Mouse (Mus musculus): ENCODE measurements at regions not wholly inside any gene's neighbourhood (a gene's known extent, or its start where the extent isn't known, plus 50 kb on each side); places are given as distances from the start of the nearest gene placed in this dataset.

GRCm38 (mm10) chr5:102267150-102267549 lies 197.4 kb upstream of the Wdfy3 start:
- Histone ChIP-seq H3K27me3 (ENCODE audit: control insufficient read depth, insufficient read depth, low read length) (no peaks in the 10 kb centered on the region), H3K4me1 (replicated peaks; ENCODE audit: control insufficient read depth, insufficient read depth, low read length) (no peaks in the 10 kb centered on the region), H3K4me3 (ENCODE audit: control insufficient read depth, insufficient read depth, low read length) (no peak overlapping the region), H3K27ac (ENCODE audit: control insufficient read depth, insufficient read depth, low read length) (no peak overlapping the region), H3K36me3 (ENCODE audit: control insufficient read depth, insufficient read depth, low read length) (no peaks in the 10 kb centered on the region)
- no peak for TF ChIP-seq POLR2A (IDR thresholded peaks at IDR 0.05; ENCODE audit: control insufficient read depth, extremely low read depth, insufficient read depth, low read length, poor library complexity)
- no peak for TF ChIP-seq CTCF (IDR thresholded peaks at IDR 0.05; ENCODE audit: borderline replicate concordance, control insufficient read depth, extremely low read depth, insufficient read depth, low read length, poor library complexity)
- WGBS, result 92% methylated on average over 3 of the region's 3 CpGs
- no peak for DNase-seq

- no peaks in the 10 kb centered on the region for H3K27me3 ChIP-seq (ENCODE audit: control insufficient read depth, insufficient read depth, low read length)
- DNase-seq, result no peak
- TF ChIP-seq POLR2A (IDR thresholded peaks at IDR 0.05; ENCODE audit: control insufficient read depth, extremely low read depth, insufficient read depth, low read length, poor library complexity) (no peak), CTCF (IDR thresholded peaks at IDR 0.05; ENCODE audit: borderline replicate concordance, control insufficient read depth, extremely low read depth, insufficient read depth, low read length, poor library complexity) (no peak)
- 87% methylated on average over 9 of the region's 9 CpGs for WGBS
- no peaks in the 10 kb centered on the region for H3K4me1 ChIP-seq (replicated peaks; ENCODE audit: control insufficient read depth, insufficient read depth, low read length)
- H3K4me3 ChIP-seq (ENCODE audit: control insufficient read depth, insufficient read depth, low read length), result no peak overlapping the region
- no peak overlapping the region for H3K27ac ChIP-seq (ENCODE audit: control insufficient read depth, insufficient read depth, low read length)
- no peaks in the 10 kb centered on the region for H3K36me3 ChIP-seq (ENCODE audit: control insufficient read depth, insufficient read depth, low read length)
These were observed 199.5 kb upstream of the Wdfy3 start for GRCm38 (mm10) chr5:102269204-102269603.

- TF ChIP-seq POLR2A (IDR thresholded peaks at IDR 0.05; ENCODE audit: control insufficient read depth, extremely low read depth, insufficient read depth, low read length, poor library complexity) (no peak), CTCF (IDR thresholded peaks at IDR 0.05; ENCODE audit: borderline replicate concordance, control insufficient read depth, extremely low read depth, insufficient read depth, low read length, poor library complexity) (no peak)
- DNase-seq, result no peak
- Histone ChIP-seq H3K4me1 (replicated peaks; ENCODE audit: control insufficient read depth, insufficient read depth, low read length) (no peaks in the 10 kb centered on the region), H3K4me3 (ENCODE audit: control insufficient read depth, insufficient read depth, low read length) (no peak overlapping the region), H3K27me3 (ENCODE audit: control insufficient read depth, insufficient read depth, low read length) (no peaks in the 10 kb centered on the region), H3K27ac (ENCODE audit: control insufficient read depth, insufficient read depth, low read length) (no peak overlapping the region), H3K36me3 (ENCODE audit: control insufficient read depth, insufficient read depth, low read length) (no peaks in the 10 kb centered on the region)
- 92% methylated on average over 3 of the region's 3 CpGs for WGBS
These were observed 205.6 kb upstream of the Arhgap24 start for GRCm38 (mm10) chr5:102275621-102276020.

GRCm38 (mm10) chr5:102287131-102287530 lies 194.1 kb upstream of the Arhgap24 start:
- no peak for DNase-seq
- H3K36me3 ChIP-seq (ENCODE audit: control insufficient read depth, insufficient read depth, low read length), result no peaks in the 10 kb centered on the region
- no peaks in the 10 kb centered on the region for H3K27me3 ChIP-seq (ENCODE audit: control insufficient read depth, insufficient read depth, low read length)
- no peak overlapping the region for H3K4me3 ChIP-seq (ENCODE audit: control insufficient read depth, insufficient read depth, low read length)
- no peak overlapping the region for H3K27ac ChIP-seq (ENCODE audit: control insufficient read depth, insufficient read depth, low read length)
- TF ChIP-seq POLR2A (IDR thresholded peaks at IDR 0.05; ENCODE audit: control insufficient read depth, extremely low read depth, insufficient read depth, low read length, poor library complexity) (no peak), CTCF (IDR thresholded peaks at IDR 0.05; ENCODE audit: borderline replicate concordance, control insufficient read depth, extremely low read depth, insufficient read depth, low read length, poor library complexity) (no peak)
- no peaks in the 10 kb centered on the region for H3K4me1 ChIP-seq (replicated peaks; ENCODE audit: control insufficient read depth, insufficient read depth, low read length)
- 89% methylated on average over 4 of the region's 4 CpGs for WGBS

- Histone ChIP-seq H3K4me1 (replicated peaks; ENCODE audit: control insufficient read depth, insufficient read depth, low read length) (no peaks in the 10 kb centered on the region), H3K27ac (ENCODE audit: control insufficient read depth, insufficient read depth, low read length) (no peak overlapping the region), H3K36me3 (ENCODE audit: control insufficient read depth, insufficient read depth, low read length) (no peaks in the 10 kb centered on the region), H3K27me3 (ENCODE audit: control insufficient read depth, insufficient read depth, low read length) (no peaks in the 10 kb centered on the region), H3K4me3 (ENCODE audit: control insufficient read depth, insufficient read depth, low read length) (no peak overlapping the region)
- WGBS, result 90% methylated on average over 7 of the region's 7 CpGs
- DNase-seq, result no peak
- TF ChIP-seq CTCF (IDR thresholded peaks at IDR 0.05; ENCODE audit: borderline replicate concordance, control insufficient read depth, extremely low read depth, insufficient read depth, low read length, poor library complexity), result no peak
- no peak for TF ChIP-seq POLR2A (IDR thresholded peaks at IDR 0.05; ENCODE audit: control insufficient read depth, extremely low read depth, insufficient read depth, low read length, poor library complexity)
These were observed 190.3 kb upstream of the Arhgap24 start for GRCm38 (mm10) chr5:102290866-102291265.

GRCm38 (mm10) chr5:102295564-102295963 lies 185.6 kb upstream of the Arhgap24 start:
- H3K36me3 ChIP-seq (ENCODE audit: control insufficient read depth, insufficient read depth, low read length), result no peaks in the 10 kb centered on the region
- H3K4me3 ChIP-seq (ENCODE audit: control insufficient read depth, insufficient read depth, low read length), result no peak overlapping the region
- 91% methylated on average over 5 of the region's 5 CpGs for WGBS
- no peak overlapping the region for H3K27ac ChIP-seq (ENCODE audit: control insufficient read depth, insufficient read depth, low read length)
- DNase-seq, result no peak
- TF ChIP-seq CTCF (IDR thresholded peaks at IDR 0.05; ENCODE audit: borderline replicate concordance, control insufficient read depth, extremely low read depth, insufficient read depth, low read length, poor library complexity) (no peak), POLR2A (IDR thresholded peaks at IDR 0.05; ENCODE audit: control insufficient read depth, extremely low read depth, insufficient read depth, low read length, poor library complexity) (no peak)
- no peaks in the 10 kb centered on the region for H3K27me3 ChIP-seq (ENCODE audit: control insufficient read depth, insufficient read depth, low read length)
- H3K4me1 ChIP-seq (replicated peaks; ENCODE audit: control insufficient read depth, insufficient read depth, low read length), result no peaks in the 10 kb centered on the region

- Histone ChIP-seq H3K4me3 (ENCODE audit: control insufficient read depth, insufficient read depth, low read length) (no peak overlapping the region), H3K27me3 (ENCODE audit: control insufficient read depth, insufficient read depth, low read length) (no peaks in the 10 kb centered on the region), H3K36me3 (ENCODE audit: control insufficient read depth, insufficient read depth, low read length) (no peaks in the 10 kb centered on the region), H3K4me1 (replicated peaks; ENCODE audit: control insufficient read depth, insufficient read depth, low read length) (no peaks in the 10 kb centered on the region), H3K27ac (ENCODE audit: control insufficient read depth, insufficient read depth, low read length) (no peak overlapping the region)
- TF ChIP-seq POLR2A (IDR thresholded peaks at IDR 0.05; ENCODE audit: control insufficient read depth, extremely low read depth, insufficient read depth, low read length, poor library complexity) (no peak), CTCF (IDR thresholded peaks at IDR 0.05; ENCODE audit: borderline replicate concordance, control insufficient read depth, extremely low read depth, insufficient read depth, low read length, poor library complexity) (no peak)
- DNase-seq, result no peak
These were observed 174.9 kb upstream of the Arhgap24 start for GRCm38 (mm10) chr5:102306309-102306708.
